Mouse (Mus musculus) gonadal fat pad, adult 2 months (tissue): ENCODE results near the gene Ccdc73. TPM values are rescaled to one million over a fixed set of nuclear protein-coding genes. Genes with fewer than 3 reads are reported as not detected.
"Not testable (repeated sequence)": the region's sequence is repeated elsewhere in the genome, so short reads cannot be mapped to it uniquely, and the experiment has no call there.

ENCODE experiments used
- DNase-seq: peaks from one replicate; pipeline ENCODE4 v3.0.0-alpha.2; 2012; ENCODE audit warnings: low read depth
- polyA plus RNA-seq: library from polyadenylated mRNA; depleted of rRNA; stranded (reverse); fragments of >200 nt; gene quantifications from 2 replicates; pipeline ENCODE4 v1.2.3, GENCODE M21; 2012

The Ccdc73 gene
- polyA plus RNA-seq, 1 experiment, result 2.7 TPM

DNA sequence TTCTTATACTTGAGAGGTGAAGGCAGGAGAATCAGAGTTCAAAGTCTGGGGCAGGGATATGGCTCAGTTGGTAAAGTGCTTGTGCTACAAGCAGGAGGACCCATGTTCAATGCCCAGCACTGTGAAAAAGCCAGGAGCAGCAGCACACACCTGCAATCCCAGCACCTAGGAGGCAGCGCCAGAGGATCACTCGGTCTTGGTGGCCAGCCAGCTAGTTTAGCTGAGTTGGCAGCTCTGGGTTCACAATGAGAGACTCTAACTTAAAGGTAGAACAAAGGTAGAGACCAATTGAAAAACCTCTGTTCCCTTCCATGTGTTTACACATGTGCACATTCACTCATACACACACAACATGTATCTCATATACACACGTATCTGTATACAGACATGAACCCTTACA lies 1.5 kb downstream of the Ccdc73 start:
- no peak for DNase-seq

GRCm38 (mm10) chr2:104878794-104879193 lies 11.2 kb downstream of the Ccdc73 start:
- DNase-seq, result no peak

GRCm38 (mm10) chr2:104886109-104886508 lies 18.5 kb downstream of the Ccdc73 start:
- no peak for DNase-seq

DNA sequence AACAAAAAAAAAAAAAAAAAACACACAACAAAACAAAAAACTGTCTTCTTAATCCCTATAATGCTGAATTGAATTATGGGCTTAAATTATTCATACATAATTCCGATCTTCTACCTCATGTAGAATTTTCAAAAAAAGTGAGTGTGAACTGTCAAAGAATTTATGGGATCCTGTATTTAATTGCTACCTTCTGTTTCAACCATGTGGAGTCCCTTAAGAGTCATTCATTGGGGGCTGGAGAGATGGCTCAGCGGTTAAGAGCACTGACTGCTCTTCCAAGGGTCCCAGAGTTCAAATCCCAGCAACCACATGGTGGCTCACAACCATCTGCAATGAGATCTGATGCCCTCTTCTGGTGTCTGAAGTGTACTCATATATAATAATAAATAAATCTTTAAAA lies 19.7 kb downstream of the Ccdc73 start:
- DNase-seq, result not testable (repeated sequence)

DNA sequence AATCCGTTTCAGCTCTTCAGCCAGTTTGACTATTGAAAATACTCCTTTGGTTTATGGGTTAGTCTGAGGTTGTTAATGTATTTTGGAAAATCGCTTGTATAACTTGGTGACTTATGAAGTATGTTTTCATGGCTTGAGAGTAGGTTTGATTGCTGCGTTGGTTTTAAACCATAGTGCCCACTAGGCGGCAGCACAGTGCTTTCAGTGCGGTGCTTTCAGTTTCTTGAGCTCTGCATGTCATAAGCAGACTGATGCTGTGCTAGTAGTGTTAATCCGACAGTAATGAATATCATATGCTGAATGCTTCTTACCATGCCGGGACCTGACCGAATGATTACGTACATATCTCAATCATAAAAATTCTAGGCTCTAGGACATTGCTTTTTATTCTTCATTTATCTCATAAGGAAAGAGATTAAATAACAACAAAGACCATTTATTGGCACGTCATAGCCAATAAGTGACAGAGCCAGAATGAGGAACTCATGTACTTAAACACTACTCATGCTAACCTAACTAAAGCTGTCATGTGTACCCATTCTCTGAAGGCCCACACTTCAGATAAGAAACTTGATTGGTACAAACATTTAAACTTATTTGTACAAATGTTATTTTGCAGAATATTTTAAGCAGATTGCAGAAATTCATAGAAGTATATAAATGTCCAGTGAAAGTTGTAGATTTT lies 20.4 kb downstream of the Ccdc73 start:
- peak; percentile 22 for DNase-seq

DNA sequence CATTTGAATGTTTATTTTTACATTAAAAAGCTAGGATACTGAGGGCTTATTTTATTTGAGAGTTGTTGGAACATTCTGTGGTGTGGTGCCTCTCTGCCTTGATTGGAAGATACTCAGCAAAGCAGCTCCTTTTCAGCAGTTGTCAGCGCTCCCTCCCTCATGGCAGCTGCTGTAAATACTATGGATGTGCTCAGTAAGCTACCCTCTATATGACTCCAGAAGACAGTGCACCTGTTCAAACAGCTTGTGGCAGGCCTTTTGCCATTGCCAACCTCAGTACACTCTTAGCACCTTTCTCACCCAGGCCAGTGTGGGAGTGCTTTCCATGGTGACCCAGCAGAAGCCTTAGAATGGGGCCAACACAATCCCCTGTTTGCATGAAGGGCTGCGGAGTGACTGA lies 32.4 kb downstream of the Ccdc73 start:
- no peak for DNase-seq

- no peak for DNase-seq
Measured at GRCm38 (mm10) chr2:104915709-104916108, 48.1 kb downstream of the Ccdc73 start.

GRCm38 (mm10) chr2:104964492-104964891 lies 96.9 kb downstream of the Ccdc73 start:
- no peak for DNase-seq

GRCm38 (mm10) chr2:104981712-104982111 lies 114.1 kb downstream of the Ccdc73 start:
- DNase-seq, result no peak

GRCm38 (mm10) chr2:104985796-104986195 lies 118.2 kb downstream of the Ccdc73 start:
- DNase-seq, result no peak

- DNase-seq, result no peak
Measured at GRCm38 (mm10) chr2:104988974-104989373, 121.4 kb downstream of the Ccdc73 start.

- DNase-seq, result no peak
Measured at GRCm38 (mm10) chr2:104994436-104994835, 126.8 kb downstream of the Ccdc73 start.

- DNase-seq, result no peak
Measured at GRCm38 (mm10) chr2:104996201-104996600, 128.6 kb downstream of the Ccdc73 start.

- no peak for DNase-seq
Measured at GRCm38 (mm10) chr2:105007236-105007635, 139.6 kb downstream of the Ccdc73 start.

GRCm38 (mm10) chr2:105016192-105016966 lies 148.8 kb downstream of the Ccdc73 start:
- no peak for DNase-seq

DNA sequence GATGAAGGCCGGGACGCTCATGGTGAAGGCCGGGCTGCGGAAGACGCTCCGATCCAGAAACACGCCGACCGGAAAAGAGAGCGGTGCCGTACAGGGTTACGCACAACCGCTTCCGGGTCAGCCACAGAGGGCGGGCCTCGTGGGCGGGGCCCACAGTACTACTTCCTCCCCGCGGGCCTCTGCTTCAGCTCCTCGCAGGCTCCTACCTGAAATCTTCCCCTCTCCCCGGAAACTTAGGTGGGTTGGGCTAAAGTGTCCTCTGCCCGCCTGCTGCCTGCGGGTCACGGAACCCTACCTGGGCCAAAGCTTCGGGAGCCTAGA lies 149.3 kb downstream of the Ccdc73 start, which contains the start of gene Eif3m:
TSS of gene Eif3m (minus strand) at position 114 of the 321 bp plus-strand sequence.
- peak; percentile 38 for DNase-seq

DNA sequence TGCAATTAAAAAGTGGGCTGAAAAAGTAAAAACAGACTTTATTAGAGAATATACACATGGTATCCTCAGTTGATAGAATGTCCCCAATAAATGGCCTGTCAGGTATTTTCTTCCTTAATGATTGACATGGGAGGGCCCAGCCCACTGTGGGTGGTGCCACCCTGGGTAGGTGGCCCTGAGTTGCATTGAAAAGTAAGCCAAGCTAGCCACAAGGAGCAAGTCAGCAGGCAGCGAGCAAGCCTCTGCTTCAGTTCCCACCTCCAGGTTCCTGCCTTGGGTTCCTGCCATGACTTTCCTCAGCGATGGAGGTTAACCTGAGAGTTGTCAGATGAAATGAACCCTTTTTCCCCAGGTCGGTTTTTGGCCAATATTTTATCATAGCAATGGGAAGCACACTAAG lies 150.2 kb downstream of the Ccdc73 start:
- DNase-seq, result no peak

DNA sequence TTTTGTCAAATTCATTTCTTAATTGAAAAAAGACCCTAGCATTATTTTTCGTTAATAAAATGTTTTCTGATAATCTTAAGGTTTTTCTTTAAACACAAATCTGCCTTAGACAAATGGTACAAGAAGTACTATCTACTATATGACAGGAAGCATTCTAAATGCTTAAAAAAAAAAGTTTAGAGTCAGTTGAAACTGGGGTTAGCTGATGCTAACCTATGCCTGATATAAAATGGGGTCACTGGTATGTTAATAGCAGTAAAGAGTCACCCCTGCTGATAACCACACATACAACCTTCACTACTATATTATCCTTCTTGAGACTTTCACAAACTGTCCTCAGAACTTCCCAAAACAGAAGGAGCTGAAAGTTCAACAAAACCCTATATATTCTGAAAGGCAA lies 151.9 kb downstream of the Ccdc73 start:
- no peak for DNase-seq

- no peak for DNase-seq
Measured at GRCm38 (mm10) chr2:105021256-105021655, 153.7 kb downstream of the Ccdc73 start.

DNA sequence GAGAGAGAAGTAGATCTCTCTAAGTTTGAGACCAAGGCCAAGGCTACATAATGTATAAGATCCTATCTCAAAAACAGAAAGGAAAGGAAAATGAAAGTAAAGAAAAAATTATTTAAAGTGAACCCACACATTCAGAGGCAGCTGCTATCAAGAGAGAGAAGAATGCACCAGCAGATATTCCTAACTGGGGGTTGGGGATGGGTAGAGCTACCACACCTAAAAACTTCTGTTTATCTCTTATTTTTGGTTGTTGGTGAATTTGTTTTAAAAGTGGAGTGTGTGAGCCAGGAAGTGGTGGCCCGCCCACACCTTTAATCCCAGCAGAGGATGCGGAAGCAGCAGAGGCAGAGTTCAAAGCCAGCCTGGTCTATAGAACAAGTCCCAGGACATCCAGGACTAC lies 154.2 kb downstream of the Ccdc73 start:
- no peak for DNase-seq

GRCm38 (mm10) chr2:105023031-105023615 lies 155.5 kb downstream of the Ccdc73 start:
- DNase-seq, result no peak

DNA sequence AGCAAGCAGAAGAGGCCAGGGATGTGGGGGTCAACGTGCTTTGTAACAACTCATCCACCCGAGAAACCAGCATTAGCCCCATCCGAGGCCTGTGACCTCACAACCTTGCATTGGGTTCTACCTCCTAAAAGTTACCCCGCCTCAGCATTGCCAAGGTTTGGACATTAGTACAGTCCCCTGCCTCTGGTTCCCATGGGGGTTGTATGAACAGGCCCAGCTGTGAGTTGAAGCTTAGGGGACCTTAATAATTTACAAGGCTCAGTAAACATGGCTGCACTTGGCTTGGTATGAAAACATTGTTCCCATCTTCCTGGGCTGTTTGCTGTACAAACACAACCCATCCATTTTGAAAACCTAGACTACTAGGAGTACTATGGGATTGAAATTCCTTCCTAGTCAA lies 156.2 kb downstream of the Ccdc73 start:
- no peak for DNase-seq

GRCm38 (mm10) chr2:105025610-105026009 lies 158.0 kb downstream of the Ccdc73 start:
- DNase-seq, result not testable (repeated sequence)
